Mouse (Mus musculus) C2C12 (cell line): Measurements from ENCODE around the gene 2610507B11Rik. TPM values are rescaled to one million over a fixed set of nuclear protein-coding genes. Genes with fewer than 3 reads are reported as not detected.

Experiments used
- H3K27me3 ChIP-seq: one replicate; pipeline ENCODE4 v1.6.1; 2011; ENCODE audit not compliant: control insufficient read depth, insufficient read depth, insufficient read length
- H3K36me3 ChIP-seq: one replicate; pipeline ENCODE4 v1.6.1; 2011; ENCODE audit not compliant: control insufficient read depth, insufficient read depth
- H3K4me3 ChIP-seq: one replicate; pipeline ENCODE4 v1.5.1; 2011; ENCODE audit warnings: mild to moderate bottlenecking, control low read depth; ENCODE audit not compliant: poor library complexity, insufficient read depth, severe bottlenecking
- H3K79me2 ChIP-seq: one replicate; pipeline ENCODE4 v1.6.1; 2011; ENCODE audit not compliant: control insufficient read depth, insufficient read depth
- H3K79me3 ChIP-seq: one replicate; pipeline ENCODE4 v1.6.1; 2011; ENCODE audit warnings: low read depth, control low read depth
- H3ac ChIP-seq: one replicate; pipeline ENCODE3; 2011; ENCODE audit warnings: low read depth; ENCODE audit not compliant: control insufficient read depth, insufficient read length
- CEBPB ChIP-seq: IDR thresholded peaks from one replicate; pipeline ENCODE4 v1.6.1; 2011; ENCODE audit warnings: low read depth, mild to moderate bottlenecking, control low read depth, moderate library complexity
- CTCF ChIP-seq: IDR thresholded peaks from one replicate; pipeline ENCODE4 v1.5.1; 2011; ENCODE audit not compliant: control insufficient read depth, insufficient read depth, insufficient read length
- FOSL1 ChIP-seq: IDR thresholded peaks from one replicate; pipeline ENCODE4 v1.8.0; 2011; ENCODE audit warnings: mild to moderate bottlenecking, low read length; ENCODE audit not compliant: poor library complexity, insufficient read depth, severe bottlenecking
- MAX ChIP-seq: IDR thresholded peaks from one replicate; pipeline ENCODE4 v1.6.1; 2011; ENCODE audit warnings: mild to moderate bottlenecking, control low read depth
- MYOD1 ChIP-seq: IDR thresholded peaks from one replicate; pipeline ENCODE4 v1.6.1; 2011; ENCODE audit warnings: low read depth; ENCODE audit not compliant: control insufficient read depth, insufficient read length
- MYOG ChIP-seq: IDR thresholded peaks from one replicate; pipeline ENCODE4 v1.6.1; 2011; ENCODE audit not compliant: control insufficient read depth, insufficient read length; ENCODE audit errors: extremely low read depth
- USF1 ChIP-seq: IDR thresholded peaks from one replicate; pipeline ENCODE4 v1.6.1; 2011; ENCODE audit warnings: low read depth, mild to moderate bottlenecking, control low read depth, moderate library complexity
- polyA plus RNA-seq: library from polyadenylated mRNA; unstranded; fragments of >200 nt; fragmentation: generic; extraction: Trizol; gene quantifications from one replicate; pipeline ENCODE4 v1.2.1, GENCODE M21; 2012; ENCODE audit warnings: missing spikeins

2610507B11Rik gene
- polyA plus RNA-seq, 1 experiment: 82.8 TPM

DNA sequence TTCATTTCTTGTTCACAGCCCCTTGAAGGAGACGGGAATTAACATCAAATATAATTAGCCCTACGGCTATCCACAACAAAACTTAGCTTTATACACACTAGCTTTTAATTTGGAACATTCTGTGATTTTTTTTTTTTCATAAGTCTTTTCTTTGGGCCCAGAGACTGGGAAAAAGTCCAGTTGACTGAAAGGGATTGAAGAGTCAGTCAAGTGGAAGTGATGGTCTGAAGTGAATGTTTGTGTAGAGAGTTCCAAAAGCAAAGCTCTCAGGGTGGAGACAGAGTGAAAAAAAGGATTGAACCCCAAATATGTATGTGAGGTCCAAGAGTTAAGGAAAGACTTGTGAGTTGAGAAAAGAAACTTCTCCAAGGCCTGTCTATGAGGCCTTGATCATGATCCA lies 56.9 kb downstream of the 2610507B11Rik start:
- H3K79me2 ChIP-seq: no peaks in the 10 kb centered on the region
- no peak for TF ChIP-seq USF1
- no peak for TF ChIP-seq MYOG
- no peak for TF ChIP-seq CTCF
- no peak for TF ChIP-seq CEBPB
- TF ChIP-seq MAX: no peak
- TF ChIP-seq MYOD1: no peak
- no peak overlapping the region for H3K4me3 ChIP-seq
- H3K79me3 ChIP-seq: no peaks in the 10 kb centered on the region
- H3K27me3 ChIP-seq: no peaks in the 10 kb centered on the region
- H3ac ChIP-seq: no peak overlapping the region
- H3K36me3 ChIP-seq: peaks cover 92% of the 10 kb centered on the region

DNA sequence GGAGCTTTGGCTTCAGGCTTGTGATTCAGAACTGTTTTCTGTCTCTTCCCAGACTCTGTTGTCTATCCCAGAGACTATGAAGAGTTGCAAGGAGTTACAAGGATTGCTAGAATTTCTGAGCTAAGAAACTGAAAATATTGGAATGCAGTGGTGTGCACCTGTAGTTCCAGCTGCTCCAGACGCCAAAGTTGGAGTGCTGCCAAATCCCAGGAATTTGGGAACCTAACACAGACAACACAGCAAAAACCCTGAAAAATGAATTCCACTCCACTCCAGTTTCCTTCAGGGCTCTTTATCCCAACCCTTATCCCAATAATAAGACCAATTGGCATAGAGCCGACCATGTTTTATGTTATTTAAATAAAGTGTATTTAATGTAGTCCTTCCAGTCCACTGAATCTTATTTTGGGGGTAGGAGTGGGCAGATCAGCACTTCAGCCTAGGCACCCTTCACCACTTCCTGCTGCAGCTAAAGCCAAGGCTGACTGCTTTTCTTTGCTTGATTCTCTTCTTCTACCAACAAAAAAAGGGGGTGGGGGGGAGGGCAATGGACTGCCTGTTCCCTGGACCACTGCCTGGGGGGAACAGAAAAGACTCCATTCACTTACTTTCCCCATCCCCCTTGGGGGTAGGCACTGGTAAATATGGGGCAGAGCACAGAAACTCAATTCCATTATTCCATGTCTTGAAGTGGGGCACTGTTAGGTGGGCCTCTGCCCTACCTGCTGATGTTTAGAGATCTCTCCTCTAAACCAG lies 60.7 kb downstream of the 2610507B11Rik start:
- Histone ChIP-seq H3K27me3 (no peaks in the 10 kb centered on the region), H3K79me3 (no peaks in the 10 kb centered on the region), H3K36me3 (peaks cover 61% of the 10 kb centered on the region), H3ac (no peak overlapping the region), H3K4me3 (no peak overlapping the region), H3K79me2 (no peaks in the 10 kb centered on the region)
- TF ChIP-seq MYOD1: no peak
- TF ChIP-seq USF1: no peak
- TF ChIP-seq CTCF: no peak
- TF ChIP-seq MYOG: no peak

- Histone ChIP-seq H3K79me2 (no peaks in the 10 kb centered on the region), H3K4me3 (no peak within 1 kb of the TSS), H3K36me3 (peaks cover 55% of the 10 kb centered on the region), H3ac (no peak within 1 kb of the TSS), H3K79me3 (no peaks in the 10 kb centered on the region), H3K27me3 (no peaks in the 10 kb centered on the region)
- TF ChIP-seq CEBPB: no peak
- TF ChIP-seq USF1: no peak
- TF ChIP-seq MYOD1: no peak
- TF ChIP-seq MAX: no peak
- no peak for TF ChIP-seq FOSL1
- no peak for TF ChIP-seq CTCF
- TF ChIP-seq MYOG: no peak
These were observed 61.3 kb downstream of the 2610507B11Rik start, which contains the start of gene Aldoc for GRCm38 (mm10) chr11:78322860-78323259. Aldoc (plus strand) TSS chr11:78322968.

- peaks cover 43% of the 10 kb centered on the region for H3K36me3 ChIP-seq
- H3ac ChIP-seq: no peak overlapping the region
- no peaks in the 10 kb centered on the region for H3K27me3 ChIP-seq
- no peak for TF ChIP-seq FOSL1
- no peak for TF ChIP-seq CTCF
- no peak for TF ChIP-seq MYOD1
- H3K79me3 ChIP-seq: no peaks in the 10 kb centered on the region
- no peaks in the 10 kb centered on the region for H3K79me2 ChIP-seq
- no peak overlapping the region for H3K4me3 ChIP-seq
These were observed 62.6 kb downstream of the 2610507B11Rik start for GRCm38 (mm10) chr11:78324000-78324785.

- no peak overlapping the region for H3ac ChIP-seq
- peaks cover 36% of the 10 kb centered on the region for H3K36me3 ChIP-seq
- no peaks in the 10 kb centered on the region for H3K27me3 ChIP-seq
- H3K79me2 ChIP-seq: no peaks in the 10 kb centered on the region
- H3K79me3 ChIP-seq: no peaks in the 10 kb centered on the region
- H3K4me3 ChIP-seq: no peak overlapping the region
- no peak for TF ChIP-seq MYOD1
- TF ChIP-seq CEBPB: no peak
- no peak for TF ChIP-seq MYOG
- no peak for TF ChIP-seq CTCF
- TF ChIP-seq USF1: no peak
- TF ChIP-seq MAX: no peak
- no peak for TF ChIP-seq FOSL1
These were observed 63.4 kb downstream of the 2610507B11Rik start for GRCm38 (mm10) chr11:78324965-78325364.
